9 mouse cellular contexts compared by ENCODE assay signal in the genomic region with DNA sequence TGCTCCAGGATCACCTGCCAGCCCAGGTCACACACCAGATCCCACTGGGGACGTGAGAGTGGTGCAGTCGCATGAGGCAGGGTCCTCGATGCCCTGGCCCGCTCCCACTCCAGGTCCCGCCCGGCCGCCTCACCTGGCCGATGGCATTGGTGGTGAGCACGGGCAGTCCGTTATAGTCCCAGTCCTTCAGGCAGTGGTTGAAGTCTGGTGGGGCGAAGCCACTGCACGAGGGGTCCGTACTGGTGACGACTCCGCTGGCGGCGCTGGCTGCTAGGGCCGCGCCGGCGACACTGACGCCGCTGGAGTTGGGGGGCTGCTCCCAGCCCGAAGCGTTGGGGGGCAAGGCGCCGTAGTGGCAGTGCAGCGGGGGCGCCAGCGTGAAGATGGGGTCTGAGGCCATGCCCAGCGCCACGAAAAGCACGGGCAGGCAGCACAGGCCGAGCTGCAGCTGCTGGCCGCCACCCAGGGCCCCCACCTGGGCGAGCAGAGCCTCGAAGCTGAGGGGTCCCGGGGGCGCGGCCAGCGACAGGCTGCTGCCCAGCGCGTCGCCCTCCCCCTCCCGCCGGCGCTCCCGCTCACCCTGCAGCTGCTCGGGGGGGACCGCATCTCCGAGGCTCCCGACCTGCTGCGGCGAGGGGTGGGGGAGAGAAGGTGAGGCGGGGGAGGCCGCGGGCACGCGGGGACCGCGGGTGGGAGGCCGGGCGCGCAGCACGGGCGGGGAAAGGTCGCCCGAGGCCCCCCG. TPM values are rescaled to one million over a fixed set of nuclear protein-coding genes. Genes with fewer than 3 reads are reported as not detected.
DNase-seq lines count a peak whose midpoint lies in the region; ATAC-seq and TF ChIP-seq lines count a peak whose summit lies in the region.
"Had no signal": no experiment of that assay in that cellular context is flagged by ENCODE, and none has a peak within 500 bp of the region (broad histone marks: within the 10 kb centered on the region; RNA-seq: fewer than 3 reads in every experiment).

No protein-coding gene starts in this region.

- TF ChIP-seq POLR2A in ES-Bruce4 (IDR thresholded peaks at IDR 0.05; ENCODE audit: insufficient read depth, low read length), result no peak

- ATAC-seq in heart, embryonic 12.5 days (ENCODE audit: insufficient number of reproducible peaks, low FRiP score), result peak; percentile 53
- ATAC-seq in hindbrain, embryonic 14.5 days (ENCODE audit: low FRiP score), result peak; percentile 61
- peak; percentile 74 for ATAC-seq in midbrain, embryonic 16.5 days

- H3K27ac ChIP-seq in heart, embryonic 12.5 days (ENCODE audit: poor library complexity, severe bottlenecking), result peak overlapping the region; percentile 74
- H3K27ac ChIP-seq in ES-Bruce4 (ENCODE audit: insufficient read depth, low read length), result no peak overlapping the region
- peak overlapping the region; percentile 94 for H3K27ac ChIP-seq in hindbrain, embryonic 14.5 days
- peak overlapping the region; percentile 93 for H3K27ac ChIP-seq in midbrain, embryonic 16.5 days (ENCODE audit: low read length)

- 3% methylated on average over 59 of the region's 69 CpGs for WGBS in heart, embryonic 12.5 days
- WGBS in hindbrain, embryonic 14.5 days, result 3% methylated on average over 60 of the region's 69 CpGs
- WGBS in midbrain, embryonic 16.5 days, result 2% methylated on average over 50 of the region's 69 CpGs

- no peaks in the 10 kb centered on the region for H3K9me3 ChIP-seq in heart, embryonic 12.5 days (replicated peaks)
- H3K9me3 ChIP-seq in ES-Bruce4 (replicated peaks; ENCODE audit: control insufficient read depth, insufficient read depth, low read length, poor library complexity, severe bottlenecking), result no peaks in the 10 kb centered on the region
- no peaks in the 10 kb centered on the region for H3K9me3 ChIP-seq in hindbrain, embryonic 14.5 days (ENCODE audit: control insufficient read depth, low read length)
- H3K9me3 ChIP-seq in midbrain, embryonic 16.5 days (replicated peaks; ENCODE audit: control insufficient read depth, low read length, poor library complexity, severe bottlenecking), result no peaks in the 10 kb centered on the region

- peaks cover 9% of the 10 kb centered on the region; the same call in 1 of the 2 replicates for H3K27me3 ChIP-seq in heart, embryonic 12.5 days (replicated peaks)
- peaks cover 3% of the 10 kb centered on the region; the same call in 1 of the 2 replicates for H3K27me3 ChIP-seq in ES-Bruce4 (ENCODE audit: control insufficient read depth, insufficient read depth, low read length, poor library complexity, severe bottlenecking)
- H3K27me3 ChIP-seq in hindbrain, embryonic 14.5 days (ENCODE audit: control insufficient read depth, insufficient read depth, low read length), result no peaks in the 10 kb centered on the region
- H3K27me3 ChIP-seq in midbrain, embryonic 16.5 days (ENCODE audit: control insufficient read depth, insufficient read depth, low read depth, low read length), result no peaks in the 10 kb centered on the region

- peak overlapping the region; percentile 92 for H3K4me3 ChIP-seq in heart, embryonic 12.5 days
- peak overlapping the region; percentile 82 for H3K4me3 ChIP-seq in ES-Bruce4 (ENCODE audit: low read depth, low read length)
- peak overlapping the region; percentile 83 for H3K4me3 ChIP-seq in hindbrain, embryonic 14.5 days (replicated peaks; ENCODE audit: low read length)
- H3K4me3 ChIP-seq in midbrain, embryonic 16.5 days (ENCODE audit: low read depth, low read length), result peak overlapping the region; percentile 78

- peaks cover 31% of the 10 kb centered on the region for H3K36me3 ChIP-seq in heart, embryonic 12.5 days
- peaks cover 10% of the 10 kb centered on the region; the same call in 1 of the 2 replicates for H3K36me3 ChIP-seq in ES-Bruce4 (ENCODE audit: control insufficient read depth, insufficient read depth, low read length, poor library complexity, severe bottlenecking)
- H3K36me3 ChIP-seq in hindbrain, embryonic 14.5 days (replicated peaks; ENCODE audit: control insufficient read depth, insufficient read depth), result peaks cover 42% of the 10 kb centered on the region
- H3K36me3 ChIP-seq in midbrain, embryonic 16.5 days (ENCODE audit: control insufficient read depth, insufficient read depth, low read length), result peaks cover 12% of the 10 kb centered on the region

- TF ChIP-seq EP300 in ES-Bruce4 (IDR thresholded peaks at IDR 0.05; ENCODE audit: insufficient read depth, low read depth, low read length), result no peak

- peaks cover 33% of the 10 kb centered on the region for H3K4me1 ChIP-seq in heart, embryonic 12.5 days (replicated peaks)
- peaks cover 6% of the 10 kb centered on the region for H3K4me1 ChIP-seq in ES-Bruce4 (ENCODE audit: control insufficient read depth, insufficient read depth, low read length)
- peaks cover 11% of the 10 kb centered on the region for H3K4me1 ChIP-seq in hindbrain, embryonic 14.5 days (replicated peaks; ENCODE audit: control insufficient read depth, insufficient read depth, low read length)
- peaks cover 20% of the 10 kb centered on the region for H3K4me1 ChIP-seq in midbrain, embryonic 16.5 days (ENCODE audit: control insufficient read depth, insufficient read depth, low read length)

- H3K9ac ChIP-seq in heart, embryonic 12.5 days, result peak overlapping the region; percentile 93
- H3K9ac ChIP-seq in ES-Bruce4 (ENCODE audit: low read depth, poor library complexity, severe bottlenecking), result peak overlapping the region; percentile 85
- peak overlapping the region; percentile 95 for H3K9ac ChIP-seq in hindbrain, embryonic 14.5 days
- H3K9ac ChIP-seq in midbrain, embryonic 16.5 days (ENCODE audit: low read depth, low read length), result peak overlapping the region; percentile 98

- H3K4me2 ChIP-seq in heart, embryonic 12.5 days, result peak overlapping the region; percentile 99
- peak overlapping the region; percentile 85 for H3K4me2 ChIP-seq in hindbrain, embryonic 14.5 days (replicated peaks)
- peak overlapping the region; percentile 96 for H3K4me2 ChIP-seq in midbrain, embryonic 16.5 days (ENCODE audit: low read length)

- no peak for DNase-seq in heart, adult 8-10 months (ENCODE audit: low spot score)
- peak; percentile 32 to 55 for DNase-seq in cerebellum, postnatal 36 days
- no peak for DNase-seq in hindbrain, embryonic 14.5 days (ENCODE audit: low spot score)
- DNase-seq in layer of hippocampus, postnatal 25 days (ENCODE audit: extremely low spot score in 1 of 2, low spot score in 1 of 2), result no peak
- DNase-seq in spleen, adult 18-20 months, result no peak

- no peak for TF ChIP-seq CTCF in ES-Bruce4 (IDR thresholded peaks at IDR 0.05; ENCODE audit: low read depth, low read length)

RNA-seq across cellular contexts. Expression of a gene that starts 0.7 kb away (rescaled TPM):
- 47.1 and 50.8 TPM in 2 replicates for polyA plus RNA-seq in heart, embryonic 12.5 days (2016; fragmentation: Nextera tagmentation; extraction: Ambion mirVana)
- 1 to 10 TPM; 1.7 to 3.6 (median 2.6) TPM for total RNA-seq in heart, adult 8-10 months (2022)
- polyA plus RNA-seq in ES-Bruce4 (2011; ENCODE audit: insufficient read depth, insufficient read length, low read depth, missing spikeins), result 25.9 and 29.0 TPM in 2 replicates
- 136 and 142 TPM in 2 replicates for polyA plus RNA-seq in hindbrain, embryonic 14.5 days (2014; fragmentation: Nextera tagmentation; extraction: Ambion mirVana)
- 219 and 245 TPM in 2 replicates for polyA plus RNA-seq in midbrain, embryonic 16.5 days (2015; fragmentation: Nextera tagmentation; extraction: Ambion mirVana)
- 100 to 1,000 TPM; 715 to 737 TPM for total RNA-seq in layer of hippocampus, postnatal 25 days (2021)

RNA-seq across cellular contexts. Expression of a gene that starts 13.6 kb away (rescaled TPM):
- 15.0 and 16.7 TPM in 2 replicates for polyA plus RNA-seq in heart, embryonic 12.5 days (2016; fragmentation: Nextera tagmentation; extraction: Ambion mirVana)
- total RNA-seq in heart, adult 8-10 months (2022), result 1 to 10 TPM; 1.6 to 2.6 (median 2.2) TPM
- polyA plus RNA-seq in ES-Bruce4 (2011; ENCODE audit: insufficient read depth, insufficient read length, low read depth, missing spikeins), result 48.3 and 55.8 TPM in 2 replicates
- polyA plus RNA-seq in hindbrain, embryonic 14.5 days (2014; fragmentation: Nextera tagmentation; extraction: Ambion mirVana), result 15.4 and 15.6 TPM in 2 replicates
- 11.7 and 12.9 TPM in 2 replicates for polyA plus RNA-seq in midbrain, embryonic 16.5 days (2015; fragmentation: Nextera tagmentation; extraction: Ambion mirVana)
- total RNA-seq in layer of hippocampus, postnatal 25 days (2021), result 10 to 100 TPM; 11.0 to 12.7 TPM

RNA-seq across cellular contexts. Expression of a gene that starts 20.0 kb away (rescaled TPM):
- 96.3 and 101 TPM in 2 replicates for polyA plus RNA-seq in heart, embryonic 12.5 days (2016; fragmentation: Nextera tagmentation; extraction: Ambion mirVana)
- 10 to 100 TPM; 37.3 to 54.4 (median 50.2) TPM for total RNA-seq in heart, adult 8-10 months (2022)
- polyA plus RNA-seq in ES-Bruce4 (2011; ENCODE audit: insufficient read depth, insufficient read length, low read depth, missing spikeins), result 317 and 318 TPM in 2 replicates
- 141 and 159 TPM in 2 replicates for polyA plus RNA-seq in hindbrain, embryonic 14.5 days (2014; fragmentation: Nextera tagmentation; extraction: Ambion mirVana)
- 150 and 163 TPM in 2 replicates for polyA plus RNA-seq in midbrain, embryonic 16.5 days (2015; fragmentation: Nextera tagmentation; extraction: Ambion mirVana)
- total RNA-seq in layer of hippocampus, postnatal 25 days (2021), result 100 to 1,000 TPM; 193 to 262 TPM

RNA-seq across cellular contexts. Expression of a gene that starts 20.2 kb away (rescaled TPM):
- not detected in 2 replicates for polyA plus RNA-seq in heart, embryonic 12.5 days (2016; fragmentation: Nextera tagmentation; extraction: Ambion mirVana)
- not detected for total RNA-seq in heart, adult 8-10 months (2022)
- polyA plus RNA-seq in ES-Bruce4 (2011; ENCODE audit: insufficient read depth, insufficient read length, low read depth, missing spikeins), result 1.5 TPM in 1 of 2 replicates, not detected in the other
- polyA plus RNA-seq in hindbrain, embryonic 14.5 days (2014; fragmentation: Nextera tagmentation; extraction: Ambion mirVana), result 0.72 and 0.74 TPM in 2 replicates
- 0.46 and 0.51 TPM in 2 replicates for polyA plus RNA-seq in midbrain, embryonic 16.5 days (2015; fragmentation: Nextera tagmentation; extraction: Ambion mirVana)
- under 1 TPM in 1 of 2 experiments, not detected in 1; 0.59 TPM for total RNA-seq in layer of hippocampus, postnatal 25 days (2021)
- total RNA-seq: layer of hippocampus, adult 18-20 months had no signal

RNA-seq across cellular contexts. Expression of a gene that starts 23.8 kb away (rescaled TPM):
- polyA plus RNA-seq in heart, embryonic 12.5 days (2016; fragmentation: Nextera tagmentation; extraction: Ambion mirVana), result 0.57 and 0.89 TPM in 2 replicates
- total RNA-seq in heart, adult 8-10 months (2022), result 1 to 10 TPM in 1 of 4 experiments, under 1 TPM in 1, not detected in 2; 0.41 to 1.2 TPM
- polyA plus RNA-seq in ES-Bruce4 (2011; ENCODE audit: insufficient read depth, insufficient read length, low read depth, missing spikeins), result not detected in 2 replicates
- 11.3 and 11.4 TPM in 2 replicates for polyA plus RNA-seq in hindbrain, embryonic 14.5 days (2014; fragmentation: Nextera tagmentation; extraction: Ambion mirVana)
- polyA plus RNA-seq in midbrain, embryonic 16.5 days (2015; fragmentation: Nextera tagmentation; extraction: Ambion mirVana), result 9.5 and 14.8 TPM in 2 replicates
- 10 to 100 TPM; 75.4 to 89.3 TPM for total RNA-seq in layer of hippocampus, postnatal 25 days (2021)

Comparison
In these comparisons a context has a peak if more than half of its experiments do, and no peak if none do; other contexts are left out.
1. DNase-seq: peak in cerebellum, postnatal 36 days (2 of 2); none in heart, adult 8-10 months (single experiment), hindbrain, embryonic 14.5 days (single experiment), layer of hippocampus, postnatal 25 days (0 of 2) and spleen, adult 18-20 months (0 of 2).
2. Peak in every context shown above with its lines, with median percentiles within 50 percentile points of each other: ATAC-seq, H3K4me2 ChIP-seq, H3K4me3 ChIP-seq and H3K9ac ChIP-seq.